Mouse (Mus musculus) kidney, embryonic 14.5 days (tissue): ENCODE results near the gene Klf11. TPM values are rescaled to one million over a fixed set of nuclear protein-coding genes. Genes with fewer than 3 reads are reported as not detected.
A peak's percentile ranks its signal among the peaks of the same experiment; 100 is the strongest.
"Not testable (repeated sequence)": the region's sequence is repeated elsewhere in the genome, so short reads cannot be mapped to it uniquely, and the experiment has no call there.

Experiments used
- ATAC-seq: fragments of 200-750 bp; cut with Nextera tagmentation; 2 replicates; pipeline ENCODE4 v1.8.0; 2017; ENCODE audit warnings: moderate number of reproducible peaks, mild to moderate bottlenecking, moderate TSS enrichment, moderate library complexity; ENCODE audit not compliant: low FRiP score, low TSS enrichment
- H3K27ac ChIP-seq: fragments of 300-500 bp; sonication (generic); 2 replicates; pipeline ENCODE4 v1.5.1; 2014; ENCODE audit warnings: low read depth, mild to moderate bottlenecking, low read length, moderate library complexity, mixed read lengths
- H3K27me3 ChIP-seq: fragments of 300-500 bp; sonication (generic); 2 replicates; pipeline ENCODE4 v1.6.1; 2014; ENCODE audit warnings: mild to moderate bottlenecking, low read length; ENCODE audit not compliant: control insufficient read depth, insufficient read depth
- H3K36me3 ChIP-seq: fragments of 300-500 bp; sonication (generic); 2 replicates; pipeline ENCODE4 v1.6.1; 2014; ENCODE audit warnings: low read length, mixed read lengths; ENCODE audit not compliant: control insufficient read depth, insufficient read depth
- H3K4me1 ChIP-seq: fragments of 300-500 bp; sonication (generic); 2 replicates; pipeline ENCODE4 v1.6.1; 2014; ENCODE audit warnings: low read length, mixed read lengths; ENCODE audit not compliant: control insufficient read depth, insufficient read depth
- H3K4me2 ChIP-seq: fragments of 300-500 bp; sonication (generic); replicated peaks from 2 replicates; pipeline ENCODE4 v1.6.1; 2014; ENCODE audit warnings: low read depth, mild to moderate bottlenecking, low read length
- H3K4me3 ChIP-seq: fragments of 300-500 bp; sonication (generic); 2 replicates; pipeline ENCODE4 v1.5.1; 2014; ENCODE audit warnings: mild to moderate bottlenecking, low read length
- H3K9ac ChIP-seq: fragments of 300-500 bp; sonication (generic); 2 replicates; pipeline ENCODE4 v1.6.1; 2014; ENCODE audit warnings: low read depth, mild to moderate bottlenecking, low read length, moderate library complexity
- H3K9me3 ChIP-seq: fragments of 300-500 bp; sonication (generic); 2 replicates; pipeline ENCODE4 v1.6.1; 2016; ENCODE audit warnings: low read length; ENCODE audit not compliant: control insufficient read depth
- WGBS: fragments of 180-500 bp; shearing (Covaris S2); extraction: QIAGEN DNeasy Blood & Tissue Kit; methylation state at CpG from one replicate; pipeline ENCODE4 v1.1.7; 2014; 5-methylcytosine and 5-hydroxymethylcytosine counted together
- polyA plus RNA-seq: library from polyadenylated mRNA; unstranded; fragments of >200 nt; fragmentation: Nextera tagmentation; extraction: Ambion mirVana; gene quantifications from 2 replicates; pipeline ENCODE4 v1.2.1, GENCODE M21; 2014

Klf11 gene
- polyA plus RNA-seq, 1 experiment from 2014 or later: 11.9 TPM

- 68% methylated on average over 3 of the region's 3 CpGs for WGBS
- no peak for ATAC-seq
- H3K27me3 ChIP-seq: no peaks in the 10 kb centered on the region
- H3K4me2 ChIP-seq: no peak overlapping the region
- H3K9me3 ChIP-seq: no peaks in the 10 kb centered on the region
- H3K4me3 ChIP-seq: no peak overlapping the region
- no peak overlapping the region for H3K27ac ChIP-seq
- H3K4me1 ChIP-seq: no peaks in the 10 kb centered on the region
- no peak overlapping the region for H3K9ac ChIP-seq
- H3K36me3 ChIP-seq: no peaks in the 10 kb centered on the region
Measured at GRCm38 (mm10) chr12:24627215-24627614, 23.9 kb upstream of the Klf11 start.

- Histone ChIP-seq H3K27me3 (no peaks in the 10 kb centered on the region), H3K9me3 (no peaks in the 10 kb centered on the region), H3K9ac (no peak overlapping the region), H3K4me3 (no peak overlapping the region), H3K36me3 (no peaks in the 10 kb centered on the region), H3K27ac (no peak overlapping the region), H3K4me1 (no peaks in the 10 kb centered on the region), H3K4me2 (no peak overlapping the region)
- ATAC-seq: no peak
- WGBS: 92% methylated on average over 1 of the region's 1 CpGs
Measured at GRCm38 (mm10) chr12:24630220-24630619, 20.9 kb upstream of the Klf11 start.

- H3K9me3 ChIP-seq: no peaks in the 10 kb centered on the region
- H3K27me3 ChIP-seq: no peaks in the 10 kb centered on the region
- H3K9ac ChIP-seq: no peak overlapping the region
- no peaks in the 10 kb centered on the region for H3K4me1 ChIP-seq
- H3K4me2 ChIP-seq: no peak overlapping the region
- no peak overlapping the region for H3K4me3 ChIP-seq
- 61% methylated on average over 4 of the region's 4 CpGs for WGBS
- no peak overlapping the region for H3K27ac ChIP-seq
- ATAC-seq: no peak
- no peaks in the 10 kb centered on the region for H3K36me3 ChIP-seq
Measured at GRCm38 (mm10) chr12:24632404-24632803, 18.7 kb upstream of the Klf11 start.

- no peaks in the 10 kb centered on the region for H3K36me3 ChIP-seq
- no peaks in the 10 kb centered on the region for H3K9me3 ChIP-seq
- no peak overlapping the region for H3K4me2 ChIP-seq
- H3K27ac ChIP-seq: no peak overlapping the region
- H3K9ac ChIP-seq: no peak overlapping the region
- no peak overlapping the region for H3K4me3 ChIP-seq
- no peaks in the 10 kb centered on the region for H3K4me1 ChIP-seq
- WGBS: 80% methylated on average over 1 of the region's 1 CpGs
- no peaks in the 10 kb centered on the region for H3K27me3 ChIP-seq
- ATAC-seq: no peak
Measured at GRCm38 (mm10) chr12:24633753-24634191, 17.3 kb upstream of the Klf11 start.

GRCm38 (mm10) chr12:24634212-24634611, 16.9 kb upstream of the Klf11 start:
- no peak overlapping the region for H3K9ac ChIP-seq
- no peaks in the 10 kb centered on the region for H3K9me3 ChIP-seq
- no peak overlapping the region for H3K4me2 ChIP-seq
- ATAC-seq: no peak
- WGBS: 71% methylated on average over 4 of the region's 4 CpGs
- H3K27ac ChIP-seq: no peak overlapping the region
- H3K4me1 ChIP-seq: no peaks in the 10 kb centered on the region
- no peak overlapping the region for H3K4me3 ChIP-seq
- H3K27me3 ChIP-seq: no peaks in the 10 kb centered on the region
- H3K36me3 ChIP-seq: no peaks in the 10 kb centered on the region

GRCm38 (mm10) chr12:24634648-24635047, 16.4 kb upstream of the Klf11 start:
- ATAC-seq: no peak
- Histone ChIP-seq H3K9ac (no peak overlapping the region), H3K36me3 (no peaks in the 10 kb centered on the region), H3K27ac (no peak overlapping the region), H3K4me3 (no peak overlapping the region), H3K4me1 (no peaks in the 10 kb centered on the region), H3K4me2 (no peak overlapping the region), H3K9me3 (no peaks in the 10 kb centered on the region), H3K27me3 (no peaks in the 10 kb centered on the region)
- 93% methylated on average over 3 of the region's 3 CpGs for WGBS

- ATAC-seq, H3K9ac ChIP-seq: not testable (repeated sequence)
- WGBS: 97% methylated on average over 10 of the region's 10 CpGs
Measured at GRCm38 (mm10) chr12:24638787-24639186, 12.3 kb upstream of the Klf11 start.

GRCm38 (mm10) chr12:24642370-24642802, 8.7 kb upstream of the Klf11 start:
- Histone ChIP-seq H3K9ac (no peak overlapping the region), H3K27ac (no peak overlapping the region), H3K36me3 (no peaks in the 10 kb centered on the region), H3K9me3 (no peaks in the 10 kb centered on the region), H3K4me1 (0 out of 2 replicates have a peak, but pooled peaks cover 5% of the 10 kb centered on the region), H3K4me2 (no peak overlapping the region), H3K27me3 (no peaks in the 10 kb centered on the region), H3K4me3 (no peak overlapping the region)
- 65% methylated on average over 4 of the region's 4 CpGs for WGBS
- ATAC-seq: 0 out of 2 replicates have a peak, but pooled peaks have one; percentile 13

More at GRCm38 (mm10) chr12:24638787-24639186, 12.3 kb upstream of the Klf11 start:
- H3K4me3 ChIP-seq, H3K27ac ChIP-seq, H3K4me2 ChIP-seq, H3K27me3 ChIP-seq, H3K9me3 ChIP-seq, H3K36me3 ChIP-seq, H3K4me1 ChIP-seq: not testable (repeated sequence)

GRCm38 (mm10) chr12:24644125-24644571, 6.9 kb upstream of the Klf11 start:
- H3K9me3 ChIP-seq: no peaks in the 10 kb centered on the region
- H3K27me3 ChIP-seq: no peaks in the 10 kb centered on the region
- no peak overlapping the region for H3K4me3 ChIP-seq
- no peak for ATAC-seq
- no peaks in the 10 kb centered on the region for H3K36me3 ChIP-seq
- H3K9ac ChIP-seq: no peak overlapping the region
- WGBS: 10% methylated on average over 1 of the region's 1 CpGs
- 0 out of 2 replicates have a peak, but pooled peaks cover 5% of the 10 kb centered on the region for H3K4me1 ChIP-seq
- H3K4me2 ChIP-seq: no peak overlapping the region
- H3K27ac ChIP-seq: no peak overlapping the region
